Mouse (Mus musculus) layer of hippocampus, adult 2 months (tissue): ENCODE results near the gene Mink1. TPM values are rescaled to one million over a fixed set of nuclear protein-coding genes. Genes with fewer than 3 reads are reported as not detected.
"Not testable (repeated sequence)": the region's sequence is repeated elsewhere in the genome, so short reads cannot be mapped to it uniquely, and the experiment has no call there.

Source experiments
- DNase-seq, 2 experiments: peaks; one replicate each; pipeline ENCODE4 v3.0.0; 2022; ENCODE audit warnings: low spot score in 2 of 2
- H3K27ac ChIP-seq: fragments of 200-600 bp; 2 replicates; pipeline ENCODE4 v1.8.1; 2022
- H3K4me3 ChIP-seq: fragments of 200-600 bp; 2 replicates; pipeline ENCODE4 v1.8.1; 2022; ENCODE audit warnings: mild to moderate bottlenecking
- CTCF ChIP-seq: fragments of 200-600 bp; conservative IDR thresholded peaks from 2 replicates; pipeline ENCODE4 v1.8.1; 2022; ENCODE audit warnings: antibody characterized with exemption, mild to moderate bottlenecking, moderate library complexity
- total RNA-seq, 2 experiments: library from RNA; stranded (reverse); gene quantifications; 2 replicates each; pipeline ENCODE4 v1.2.3; 2021

The Mink1 gene
- total RNA-seq, 2 experiments from 2014 or later: 505 to 510 TPM

- TF ChIP-seq CTCF: no peak
- DNase-seq: no peak
- no peak overlapping the region for H3K4me3 ChIP-seq
- H3K27ac ChIP-seq: no peak overlapping the region
Observed at GRCm38 (mm10) chr11:70528610-70529009, 34.1 kb upstream of the Mink1 start.

DNA sequence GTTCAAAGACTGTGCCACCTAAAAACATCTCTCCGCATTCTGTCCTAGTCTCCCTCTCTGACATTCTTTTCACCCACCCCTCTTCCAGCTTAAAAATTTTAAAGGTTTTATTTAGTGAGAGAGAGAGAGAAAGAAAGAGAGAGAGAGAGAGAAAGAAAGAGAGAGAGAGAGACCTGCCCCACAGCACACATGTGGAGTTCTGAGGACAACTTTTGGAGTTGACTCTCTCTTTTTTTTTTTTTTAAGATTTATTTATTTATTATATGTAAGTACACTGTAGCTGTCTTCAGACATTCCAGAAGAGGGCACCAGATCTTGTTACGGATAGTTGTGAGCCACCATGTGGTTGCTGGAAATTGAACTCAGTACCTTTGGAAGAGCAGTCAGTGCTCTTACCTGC, 31.6 kb upstream of the Mink1 start:
- DNase-seq: not testable (repeated sequence)
- TF ChIP-seq CTCF: peak; percentile 45

GRCm38 (mm10) chr11:70532839-70533238, 29.8 kb upstream of the Mink1 start, which contains the start of gene Gm40193:
Gene Gm40193 (minus strand): TSS chr11:70532939.
- DNase-seq: no peak
- H3K4me3 ChIP-seq: no peak within 1 kb of the TSS
- no peak for TF ChIP-seq CTCF
- H3K27ac ChIP-seq: no peak within 1 kb of the TSS

More for the DNA sequence above, 31.6 kb upstream of the Mink1 start:
- H3K27ac ChIP-seq, H3K4me3 ChIP-seq: not testable (repeated sequence)

DNA sequence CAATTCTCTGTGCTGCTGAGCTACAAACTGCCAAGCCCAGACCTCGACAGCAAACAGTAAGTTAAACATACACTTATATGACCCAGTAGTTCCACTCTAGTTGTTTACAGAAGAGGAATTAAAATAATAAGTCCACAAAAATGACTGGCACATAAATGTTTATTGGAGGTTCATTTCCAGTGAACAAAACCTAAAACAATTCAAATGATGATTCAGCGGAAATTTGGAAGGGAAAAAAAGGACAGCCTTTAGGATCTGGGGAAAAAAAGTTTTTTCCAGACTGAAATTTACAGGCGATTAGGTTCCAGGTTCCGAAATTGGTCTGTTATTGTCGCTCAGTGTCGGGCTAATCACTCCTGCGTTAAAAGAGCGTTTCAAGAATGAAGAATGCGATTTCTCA, 23.3 kb upstream of the Mink1 start:
- Histone ChIP-seq H3K4me3 (peak overlapping the region; percentile 78), H3K27ac (peak overlapping the region; percentile 83)
- no peak for TF ChIP-seq CTCF
- DNase-seq: no peak

GRCm38 (mm10) chr11:70539877-70540587, 22.6 kb upstream of the Mink1 start, which contains the start of gene Pld2:
Gene Pld2 (plus strand): TSS chr11:70540064.
- peak; percentile 80 for TF ChIP-seq CTCF
- peak within 1 kb of the TSS; percentile 83 for H3K27ac ChIP-seq

DNA sequence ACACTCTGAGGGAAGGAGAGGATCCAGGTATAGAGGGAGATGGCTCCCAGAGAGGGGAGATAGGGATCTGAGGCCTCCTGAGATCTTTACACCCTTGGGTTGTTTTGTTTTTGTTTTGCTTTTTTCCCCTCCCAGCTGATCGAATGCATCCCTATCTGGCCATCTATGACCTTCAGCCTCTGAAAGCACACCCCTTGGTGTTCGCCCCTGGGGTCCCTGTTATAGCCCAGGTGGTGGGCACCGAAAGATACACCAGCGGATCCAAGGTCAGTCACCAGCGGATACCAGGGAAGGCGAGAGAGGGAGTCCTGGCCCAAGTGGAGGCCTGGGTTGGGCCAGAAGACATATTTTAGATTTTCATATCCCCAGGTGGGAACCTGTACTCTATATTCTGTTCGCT, 21.8 kb upstream of the Mink1 start:
- Histone ChIP-seq H3K4me3 (peak overlapping the region; percentile 78), H3K27ac (peak overlapping the region; percentile 83)
- DNase-seq: no peak
- no peak for TF ChIP-seq CTCF

More at GRCm38 (mm10) chr11:70539877-70540587, 22.6 kb upstream of the Mink1 start, which contains the start of gene Pld2:
- H3K4me3 ChIP-seq: peak within 1 kb of the TSS; percentile 78
- DNase-seq: peak; percentile 62 to 77

- peak overlapping the region; percentile 78 for H3K4me3 ChIP-seq
- peak overlapping the region; percentile 83 for H3K27ac ChIP-seq
- peak; percentile 33 to 39 for DNase-seq
- TF ChIP-seq CTCF: no peak
Observed at GRCm38 (mm10) chr11:70541415-70541814, 21.3 kb upstream of the Mink1 start.

- no peak for TF ChIP-seq CTCF
- no peak overlapping the region for H3K4me3 ChIP-seq
- DNase-seq: no peak
- H3K27ac ChIP-seq: no peak overlapping the region
Observed at GRCm38 (mm10) chr11:70544496-70544895, 18.2 kb upstream of the Mink1 start.

DNA sequence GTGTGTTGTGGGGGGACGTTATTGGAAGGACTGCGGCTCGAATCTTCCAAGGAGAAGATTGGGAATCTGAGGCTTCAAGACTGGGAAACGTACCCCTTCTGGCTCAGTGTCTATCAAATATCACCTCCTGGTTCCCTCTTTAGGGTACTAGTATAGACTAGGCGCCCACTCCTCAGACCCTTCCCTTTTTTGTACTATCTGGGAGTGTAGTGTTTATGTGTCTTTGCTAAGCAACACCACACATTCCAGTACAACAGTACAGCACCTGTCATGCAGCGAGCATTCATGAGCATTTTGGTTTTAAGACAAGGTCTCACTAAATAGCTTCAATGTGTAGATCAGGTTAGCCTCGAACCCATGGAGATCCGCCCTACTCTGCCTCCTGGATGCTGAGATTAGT, 11.2 kb upstream of the Mink1 start:
- DNase-seq: no peak
- TF ChIP-seq CTCF: no peak
- no peak overlapping the region for H3K27ac ChIP-seq
- H3K4me3 ChIP-seq: no peak overlapping the region

DNA sequence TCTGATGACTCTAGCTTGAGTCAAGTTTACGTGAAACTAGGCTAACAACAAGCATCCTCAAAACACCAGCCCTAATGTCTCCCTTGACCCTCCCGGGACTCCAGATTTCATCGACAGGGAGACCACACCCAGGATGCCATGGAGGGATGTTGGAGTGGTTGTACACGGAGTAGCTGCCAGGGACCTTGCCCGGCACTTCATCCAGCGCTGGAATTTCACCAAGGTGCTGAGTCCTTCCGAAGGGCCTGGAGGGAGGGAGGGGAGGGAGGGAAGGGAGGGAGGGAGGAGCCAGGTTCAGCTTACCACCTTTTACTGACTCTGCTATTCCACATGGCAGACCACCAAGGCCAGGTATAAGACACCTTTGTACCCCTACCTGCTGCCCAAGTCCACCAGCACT, 8.7 kb upstream of the Mink1 start:
- Histone ChIP-seq H3K27ac (no peak overlapping the region), H3K4me3 (no peak overlapping the region)
- no peak for DNase-seq
- no peak for TF ChIP-seq CTCF

- Histone ChIP-seq H3K4me3 (no peak overlapping the region), H3K27ac (no peak overlapping the region)
- DNase-seq: no peak
- TF ChIP-seq CTCF: peak; percentile 29; the same call in 1 of the 2 replicates
Observed at GRCm38 (mm10) chr11:70557545-70557944, 5.1 kb upstream of the Mink1 start.

DNA sequence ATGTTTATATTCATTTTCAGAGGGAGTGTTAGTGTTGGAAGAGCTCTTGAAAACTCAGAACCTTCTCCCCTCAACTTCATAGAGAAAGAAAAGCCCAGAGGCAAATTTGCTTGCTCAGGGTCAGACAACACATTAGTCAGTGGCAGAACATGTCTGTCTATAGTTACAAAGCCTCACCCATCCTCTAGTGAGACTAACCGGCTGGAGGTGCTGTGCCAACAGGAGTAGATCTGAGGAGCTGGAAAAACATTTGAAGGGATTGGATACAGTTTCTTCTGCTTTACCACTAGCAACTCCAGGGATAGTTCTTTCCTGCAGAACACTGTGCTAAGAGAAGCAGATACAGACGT, 769 bp upstream of the Mink1 start:
- peak overlapping the region; percentile 97 for H3K27ac ChIP-seq
- TF ChIP-seq CTCF: no peak; the same call in 1 of the 2 replicates
- H3K4me3 ChIP-seq: peak overlapping the region; percentile 93
- DNase-seq: no peak

DNA sequence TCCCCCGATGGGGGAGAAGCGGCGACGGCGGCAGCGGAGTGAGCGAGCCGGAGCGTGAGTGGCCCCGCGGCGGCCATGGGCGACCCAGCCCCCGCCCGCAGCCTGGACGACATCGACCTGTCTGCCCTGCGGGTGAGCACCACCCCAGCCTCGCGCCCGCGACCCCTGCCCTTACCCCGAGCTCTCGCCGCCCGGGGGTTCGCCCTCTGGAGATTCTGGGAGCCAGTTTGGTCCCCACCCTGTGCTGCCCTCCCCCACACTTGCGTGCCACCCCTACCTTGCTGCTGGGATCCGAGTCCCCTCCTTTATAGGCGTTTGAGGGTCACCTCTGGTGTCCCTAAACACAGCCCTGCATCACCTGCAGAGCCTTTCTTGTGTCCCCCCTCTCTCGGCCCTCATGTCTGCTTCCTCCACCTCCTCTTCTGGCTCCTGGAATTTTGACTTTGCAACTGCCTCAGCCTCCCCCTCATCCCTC, 351 bp downstream of the Mink1 start:
- peak overlapping the region; percentile 97 for H3K27ac ChIP-seq
- peak overlapping the region; percentile 93 for H3K4me3 ChIP-seq
- DNase-seq: no peak
- TF ChIP-seq CTCF: no peak
